ENCODE assay signal across 24 mouse cellular contexts in the genomic region with DNA sequence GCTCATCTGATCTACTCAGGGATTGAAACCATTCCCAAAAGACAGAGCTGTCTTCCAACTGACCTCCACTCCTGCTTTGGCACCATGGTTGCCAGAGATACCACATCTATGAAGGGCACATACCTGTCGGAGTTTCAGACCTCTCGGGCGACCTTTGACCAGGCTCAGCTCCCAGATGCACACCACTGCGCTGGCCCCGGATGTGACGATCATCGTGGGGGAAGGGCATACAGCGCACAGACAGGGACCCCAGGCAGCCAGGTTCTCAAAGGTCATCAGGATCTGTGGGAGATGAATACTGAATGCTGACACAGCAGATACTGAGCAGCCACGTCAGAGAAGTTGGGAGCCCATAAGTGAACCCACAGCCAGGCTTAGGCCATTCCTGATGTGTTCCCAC. TPM values are rescaled to one million over a fixed set of nuclear protein-coding genes. Genes with fewer than 3 reads are reported as not detected.
DNase-seq lines count a peak whose midpoint lies in the region; ATAC-seq and TF ChIP-seq lines count a peak whose summit lies in the region.
"Had no signal": no experiment of that assay in that cellular context is flagged by ENCODE, and none has a peak within 500 bp of the region (broad histone marks: within the 10 kb centered on the region; RNA-seq: fewer than 3 reads in every experiment).

No protein-coding gene starts in this region.

- no peak overlapping the region for H3K9ac ChIP-seq in lung, embryonic 15.5 days
- no peak overlapping the region for H3K9ac ChIP-seq in lung, postnatal 0 days (replicated peaks; ENCODE audit: low read depth)
- H3K9ac ChIP-seq in liver, postnatal 0 days (replicated peaks): no peak overlapping the region
- H3K9ac ChIP-seq: embryonic facial prominence, embryonic 15.5 days; forebrain, embryonic 15.5 days; heart, embryonic 15.5 days; hindbrain, embryonic 13.5 days had no signal

- H3K27ac ChIP-seq in lung, embryonic 15.5 days: no peak overlapping the region
- H3K27ac ChIP-seq in lung, postnatal 0 days (ENCODE audit: low read length): no peak overlapping the region
- H3K27ac ChIP-seq in liver, postnatal 0 days (ENCODE audit: low read depth): no peak overlapping the region
- H3K27ac ChIP-seq: embryonic facial prominence, embryonic 15.5 days; forebrain, embryonic 15.5 days; heart, adult 2 months; heart, embryonic 15.5 days; hindbrain, embryonic 13.5 days; hindbrain, postnatal 0 days had no signal

- no peak overlapping the region for H3K4me2 ChIP-seq in lung, embryonic 15.5 days
- no peak overlapping the region for H3K4me2 ChIP-seq in lung, postnatal 0 days (replicated peaks; ENCODE audit: low read depth, low read length)
- no peak overlapping the region for H3K4me2 ChIP-seq in liver, postnatal 0 days (ENCODE audit: low read depth, low read length)
- H3K4me2 ChIP-seq: embryonic facial prominence, embryonic 15.5 days; forebrain, embryonic 15.5 days; heart, embryonic 11.5 days; heart, embryonic 15.5 days; hindbrain, embryonic 13.5 days had no signal

- 64% methylated on average over 9 of the region's 9 CpGs for WGBS in lung, embryonic 15.5 days
- 68% methylated on average over 9 of the region's 9 CpGs for WGBS in lung, postnatal 0 days
- 74% methylated on average over 9 of the region's 9 CpGs for WGBS in liver, postnatal 0 days (ENCODE audit: insufficient replicate concordance)

- H3K36me3 ChIP-seq in lung, embryonic 15.5 days: no peaks in the 10 kb centered on the region
- H3K36me3 ChIP-seq in lung, postnatal 0 days (ENCODE audit: insufficient read depth, low read length): no peaks in the 10 kb centered on the region
- peaks cover 2% of the 10 kb centered on the region for H3K36me3 ChIP-seq in liver, postnatal 0 days (replicated peaks; ENCODE audit: insufficient read depth, low read length)
- H3K36me3 ChIP-seq: embryonic facial prominence, embryonic 15.5 days; forebrain, embryonic 15.5 days; heart, embryonic 15.5 days; hindbrain, embryonic 13.5 days had no signal

- no peak for TF ChIP-seq CTCF in lung, postnatal 0 days (IDR thresholded peaks at IDR 0.05)
- TF ChIP-seq CTCF in liver, postnatal 0 days (IDR thresholded peaks at IDR 0.05; ENCODE audit: low read depth): no peak

- H3K4me3 ChIP-seq in lung, embryonic 15.5 days: no peak overlapping the region
- H3K4me3 ChIP-seq in lung, postnatal 0 days (ENCODE audit: low read depth, low read length): no peak overlapping the region
- H3K4me3 ChIP-seq in liver, postnatal 0 days (ENCODE audit: low read depth, low read length): no peak overlapping the region
- H3K4me3 ChIP-seq: embryonic facial prominence, embryonic 15.5 days; erythroblast, embryonic 14.5 days; forebrain, embryonic 15.5 days; heart, adult 2 months; heart, embryonic 15.5 days; hindbrain, embryonic 13.5 days had no signal

- H3K9me3 ChIP-seq in lung, embryonic 15.5 days: no peaks in the 10 kb centered on the region
- H3K9me3 ChIP-seq in lung, postnatal 0 days (ENCODE audit: low read length): no peaks in the 10 kb centered on the region
- H3K9me3 ChIP-seq in liver, postnatal 0 days (ENCODE audit: low read length): no peaks in the 10 kb centered on the region
- H3K9me3 ChIP-seq: embryonic facial prominence, embryonic 15.5 days; forebrain, embryonic 15.5 days; heart, embryonic 15.5 days; hindbrain, embryonic 13.5 days had no signal

- no peak for TF ChIP-seq EP300 in lung, postnatal 0 days (IDR thresholded peaks at IDR 0.05)
- TF ChIP-seq EP300 in liver, postnatal 0 days (IDR thresholded peaks at IDR 0.05; ENCODE audit: low read depth): no peak

- 0 out of 2 replicates have a peak, but pooled peaks have one; percentile 14 for ATAC-seq in lung, embryonic 15.5 days (ENCODE audit: borderline replicate concordance, extremely low read depth, low FRiP score, low TSS enrichment)
- ATAC-seq in lung, postnatal 0 days: no peak
- peak; percentile 80 for ATAC-seq in liver, postnatal 0 days
- ATAC-seq in erythroid progenitor cell, adult 5-6 weeks (replicated peaks; ENCODE audit: low FRiP score, poor library complexity, severe bottlenecking): no peak
- ATAC-seq: forebrain, embryonic 15.5 days; hindbrain, postnatal 0 days had no signal

- no peaks in the 10 kb centered on the region for H3K4me1 ChIP-seq in lung, embryonic 15.5 days
- H3K4me1 ChIP-seq in lung, postnatal 0 days (ENCODE audit: insufficient read depth, low read depth, low read length): no peaks in the 10 kb centered on the region
- no peaks in the 10 kb centered on the region for H3K4me1 ChIP-seq in liver, postnatal 0 days (ENCODE audit: insufficient read depth)
- H3K4me1 ChIP-seq: embryonic facial prominence, embryonic 15.5 days; forebrain, embryonic 15.5 days; heart, embryonic 15.5 days; hindbrain, embryonic 13.5 days had no signal

- H3K27me3 ChIP-seq in lung, embryonic 15.5 days: no peaks in the 10 kb centered on the region; the same call in 1 of the 2 replicates
- no peaks in the 10 kb centered on the region for H3K27me3 ChIP-seq in lung, postnatal 0 days (replicated peaks; ENCODE audit: insufficient read depth, low read length)
- no peaks in the 10 kb centered on the region for H3K27me3 ChIP-seq in liver, postnatal 0 days (ENCODE audit: insufficient read depth, low read length)
- H3K27me3 ChIP-seq: embryonic facial prominence, embryonic 15.5 days; forebrain, embryonic 15.5 days; heart, embryonic 15.5 days had no signal

- DNase-seq in lung, postnatal 0 days (ENCODE audit: low spot score): no peak
- peak; percentile 41 for DNase-seq in ZHBTc4 (ENCODE audit: low read depth, low spot score)
- peak; percentile 45 for DNase-seq in liver, postnatal 0 days
- no peak for DNase-seq in gastrocnemius, adult 8-10 months (ENCODE audit: low spot score in 2 of 2)
- DNase-seq: adrenal gland, adult 2 months; adrenal gland, postnatal 25 days; cerebellum, adult 11 months; cerebellum, adult 8-10 months; cerebellum, postnatal 14 days; embryo, embryonic 11 days; gastrocnemius, postnatal 14 days; heart, adult 2 months; heart, postnatal 14 days had no signal

RNA-seq across cellular contexts. Expression of a gene that starts 20.5 kb away (rescaled TPM):
- 0.21 and 0.28 TPM in 2 replicates for polyA plus RNA-seq in lung, embryonic 15.5 days (2015; fragmentation: Nextera tagmentation; extraction: Ambion mirVana)
- 1.4 and 2.0 TPM in 2 replicates for polyA plus RNA-seq in lung, postnatal 0 days (2015; fragmentation: Nextera tagmentation; extraction: Ambion mirVana)
- polyA plus RNA-seq in liver, postnatal 0 days (2015; fragmentation: Nextera tagmentation; extraction: Ambion mirVana): 0.06 and 0.11 TPM in 2 replicates
- not detected in 2 replicates for total RNA-seq in erythroid progenitor cell, adult 5-6 weeks (2015; ENCODE audit: low replicate concordance)
- not detected in 2 replicates for total RNA-seq in erythroid progenitor cell, adult 5-6 weeks (2017; ENCODE audit: low replicate concordance)
- total RNA-seq in gastrocnemius, adult 8-10 months (2022): under 1 TPM in 1 of 4 experiments, not detected in 3; 0.31 TPM
- total RNA-seq: gastrocnemius, postnatal 14 days; hematopoietic stem cell, adult 5-6 weeks; MEL had no signal
- polyA plus RNA-seq: erythroblast, embryonic 14.5 days had no signal

Comparison
In these comparisons a context has a peak if more than half of its experiments do, and no peak if none do; other contexts are left out.
1. ATAC-seq: peak in lung, embryonic 15.5 days (single experiment) and liver, postnatal 0 days (single experiment); none in lung, postnatal 0 days (single experiment) and erythroid progenitor cell, adult 5-6 weeks (single experiment).
2. DNase-seq: peak in ZHBTc4 (single experiment) and liver, postnatal 0 days (single experiment); none in lung, postnatal 0 days (single experiment) and gastrocnemius, adult 8-10 months (0 of 2).